Mouse (Mus musculus) heart, postnatal 14 days (tissue): ENCODE results near the gene Muc13. TPM values are rescaled to one million over a fixed set of nuclear protein-coding genes. Genes with fewer than 3 reads are reported as not detected.

Experiments
- DNase-seq, 2 experiments: peaks; one replicate each; pipeline ENCODE4 v3.0.0; 2021 to 2022
- intact Hi-C: fragments of 180-260 bp; cut with DNase I; formaldehyde crosslinking; loops from one replicate; pipeline ENCODE4 v1.15.1; 2025
- total RNA-seq, 2 experiments: library from RNA; stranded (reverse); gene quantifications; 2 replicates each; pipeline ENCODE4 v1.2.3; 2021

Gene Muc13
- total RNA-seq, 2 experiments from 2014 or later, result 0.12 to 0.17 TPM

GRCm38 (mm10) chr16:33768491-33769278 lies 25.2 kb upstream of the Muc13 start:
- DNase-seq, result peak; percentile 25 to 42

GRCm38 (mm10) chr16:33769848-33770247 lies 24.0 kb upstream of the Muc13 start:
- intact Hi-C loops, result no loop called here
- no peak for DNase-seq

More at GRCm38 (mm10) chr16:33768491-33769278, 25.2 kb upstream of the Muc13 start:
- intact Hi-C loops, result no loop called here

GRCm38 (mm10) chr16:33770778-33771454 lies 22.9 kb upstream of the Muc13 start:
- no peak for DNase-seq
- intact Hi-C loops, result no loop called here

- DNase-seq, result no peak
- intact Hi-C loops, result no loop called here
Observed at GRCm38 (mm10) chr16:33772809-33773208, 21.0 kb upstream of the Muc13 start.

GRCm38 (mm10) chr16:33774972-33775371 lies 18.9 kb upstream of the Muc13 start:
- DNase-seq, result peak in 1 of 2 experiments; percentile 14
- intact Hi-C loops, result no loop called here

- intact Hi-C loops, result no loop called here
- no peak for DNase-seq
Observed at GRCm38 (mm10) chr16:33775733-33776335, 18.0 kb upstream of the Muc13 start.

- intact Hi-C loops, result no loop called here
- no peak for DNase-seq
Observed at GRCm38 (mm10) chr16:33776766-33777529, 16.9 kb upstream of the Muc13 start.

GRCm38 (mm10) chr16:33777607-33778006 lies 16.2 kb upstream of the Muc13 start:
- DNase-seq, result no peak
- intact Hi-C loops, result no loop called here

- intact Hi-C loops, result no loop called here
- no peak for DNase-seq
Observed at GRCm38 (mm10) chr16:33781789-33782728, 11.8 kb upstream of the Muc13 start.

GRCm38 (mm10) chr16:33782729-33783091 lies 11.1 kb upstream of the Muc13 start:
- intact Hi-C loops, result no loop called here
- DNase-seq, result no peak

GRCm38 (mm10) chr16:33784547-33784946 lies 9.3 kb upstream of the Muc13 start:
- DNase-seq, result no peak
- intact Hi-C loops, result no loop called here

GRCm38 (mm10) chr16:33785092-33785704 lies 8.6 kb upstream of the Muc13 start:
- intact Hi-C loops, result no loop called here
- DNase-seq, result no peak

- no peak for DNase-seq
- intact Hi-C loops, result no loop called here
Observed at GRCm38 (mm10) chr16:33786657-33787390, 7.0 kb upstream of the Muc13 start.

GRCm38 (mm10) chr16:33795106-33795505 lies 1.3 kb downstream of the Muc13 start:
- intact Hi-C loops, result no loop called here
- no peak for DNase-seq

- DNase-seq, result no peak
- intact Hi-C loops, result loop anchor here (2.0 kb wide), 2 partner anchors 51 to 489 kb away; no protein-coding TSS in a partner anchor
Observed at GRCm38 (mm10) chr16:33795887-33796286, 2.0 kb downstream of the Muc13 start.

GRCm38 (mm10) chr16:33796756-33797155 lies 2.9 kb downstream of the Muc13 start:
- DNase-seq, result no peak
- intact Hi-C loops, result loop anchor here (2.0 kb wide), 2 partner anchors 52 to 490 kb away; no protein-coding TSS in a partner anchor

GRCm38 (mm10) chr16:33797860-33798259 lies 4.0 kb downstream of the Muc13 start:
- intact Hi-C loops, result loop anchor here (2.0 kb wide), 2 partner anchors 53 to 491 kb away; no protein-coding TSS in a partner anchor

GRCm38 (mm10) chr16:33810002-33810401 lies 16.2 kb downstream of the Muc13 start:
- intact Hi-C loops, result no loop called here
- DNase-seq, result no peak

More at GRCm38 (mm10) chr16:33797860-33798259, 4.0 kb downstream of the Muc13 start:
- peak; percentile 72 to 80 for DNase-seq
